Comparison of ENCODE assay signal across 9 mouse cellular contexts in genomic region chr7:65393704-65394452, GRCm38 (mm10).
A peak's percentile ranks its signal among the peaks of the same experiment; 100 is the strongest.
DNase-seq lines count a peak whose midpoint lies in the region; ATAC-seq lines count a peak whose summit lies in the region.
"Had no signal": no experiment of that assay in that cellular context is flagged by ENCODE, and none has a peak within 500 bp of the region (broad histone marks: within the 10 kb centered on the region; RNA-seq: fewer than 3 reads in every experiment).

No protein-coding gene starts in this region.

- WGBS in liver, embryonic 16.5 days (ENCODE audit: insufficient replicate concordance) = 6% methylated on average over 17 of the region's 17 CpGs

- intact Hi-C loops in heart, postnatal 25 days (cut with DNase I) = no loop called here
- intact Hi-C loops in left cerebral cortex, postnatal 25 days (cut with DNase I) = no loop called here

- no peaks in the 10 kb centered on the region for H3K36me3 ChIP-seq in liver, embryonic 16.5 days (ENCODE audit: control insufficient read depth, insufficient read depth)

- peak overlapping the region; percentile 30 for H3K4me2 ChIP-seq in liver, embryonic 16.5 days (ENCODE audit: low read depth, low read length)

- H3K9ac ChIP-seq in liver, embryonic 16.5 days (ENCODE audit: low read depth, low read length) = no peak overlapping the region

- no peak overlapping the region for H3K4me3 ChIP-seq in liver, embryonic 16.5 days (ENCODE audit: low read depth, low read length)

- no peak overlapping the region for H3K27ac ChIP-seq in liver, embryonic 16.5 days (ENCODE audit: low read length)

- no peaks in the 10 kb centered on the region for H3K9me3 ChIP-seq in liver, embryonic 16.5 days (replicated peaks; ENCODE audit: control insufficient read depth, low read length)

- DNase-seq in heart, adult 11 months = peak; percentile 91
- no peak for DNase-seq in heart, postnatal 25 days (ENCODE audit: low spot score)
- DNase-seq in MN1 (ENCODE audit: low spot score) = peak; percentile 20
- DNase-seq in right cerebral cortex, postnatal 36 days (ENCODE audit: low spot score in 2 of 2) = no peak
- no peak for DNase-seq in spleen, postnatal 10 days (ENCODE audit: low spot score in 2 of 2)
- DNase-seq in left cerebral cortex, postnatal 25 days (ENCODE audit: low spot score in 2 of 2) = no peak
- DNase-seq: cerebellum, adult 9-10 months had no signal

- no peaks in the 10 kb centered on the region for H3K27me3 ChIP-seq in liver, embryonic 16.5 days (ENCODE audit: control insufficient read depth, insufficient read depth, low read depth, low read length)

- no peaks in the 10 kb centered on the region for H3K4me1 ChIP-seq in liver, embryonic 16.5 days (ENCODE audit: control insufficient read depth, low read depth, low read length)

- ATAC-seq in granulocyte monocyte progenitor cell, adult 5-6 weeks (replicated peaks; ENCODE audit: poor library complexity, severe bottlenecking) = peak; percentile 58
- ATAC-seq in liver, embryonic 16.5 days (ENCODE audit: low read depth) = no peak

Comparison
In these comparisons a context has a peak if more than half of its experiments do, and no peak if none do; other contexts are left out.
1. DNase-seq: peak in heart, adult 11 months (single experiment) and MN1 (single experiment); none in heart, postnatal 25 days (single experiment), right cerebral cortex, postnatal 36 days (0 of 2), spleen, postnatal 10 days (0 of 2) and left cerebral cortex, postnatal 25 days (0 of 2).